Mouse (Mus musculus): ENCODE measurements around the gene Olfr73.

DNA sequence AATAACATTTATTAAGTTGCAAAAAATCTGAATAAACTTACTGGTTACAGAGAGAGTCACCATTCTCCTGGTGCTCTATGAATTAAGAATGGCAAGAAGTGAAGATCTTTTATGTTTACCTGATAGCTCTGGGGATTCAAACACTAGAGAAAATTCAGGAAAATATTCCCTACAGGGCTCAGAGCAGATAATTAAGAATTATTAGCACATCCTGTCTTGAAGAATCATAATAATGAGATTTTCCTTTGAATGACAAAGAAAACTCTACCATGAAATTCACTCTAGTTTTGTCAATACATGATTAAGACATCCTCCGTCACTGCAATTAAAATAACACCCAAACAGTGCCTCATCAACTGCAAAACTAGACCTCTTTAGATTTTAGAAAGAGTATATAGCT lies 13.5 kb upstream of the Olfr73 start, which contains the start of gene Olfr1162:
- TF ChIP-seq POLR2A (IDR thresholded peaks at IDR 0.05; ENCODE audit: control insufficient read depth, low read depth, low read length) (no peak), CTCF (IDR thresholded peaks at IDR 0.05; ENCODE audit: control insufficient read depth, insufficient read depth, insufficient replicate concordance, low read depth, low read length) (no peak)

All from testis, adult 2 months (tissue).